Mouse (Mus musculus) thymus, adult 18-20 months (tissue): ENCODE results near the gene Dimt1.
A peak's percentile ranks its signal among the peaks of the same experiment; 100 is the strongest.
"Not testable (repeated sequence)": the region's sequence is repeated elsewhere in the genome, so short reads cannot be mapped to it uniquely, and the experiment has no call there.

ENCODE experiments used
- DNase-seq, 2 experiments: peaks; one replicate each; pipeline ENCODE4 v3.0.0; 2022; ENCODE audit warnings: mixed read lengths in 2 of 2

Dimt1 gene

GRCm38 (mm10) chr13:106946594-106947540 is at the start of gene Dimt1:
Gene Dimt1 (plus strand): TSS chr13:106947127.
- peak; percentile 91 for DNase-seq

DNA sequence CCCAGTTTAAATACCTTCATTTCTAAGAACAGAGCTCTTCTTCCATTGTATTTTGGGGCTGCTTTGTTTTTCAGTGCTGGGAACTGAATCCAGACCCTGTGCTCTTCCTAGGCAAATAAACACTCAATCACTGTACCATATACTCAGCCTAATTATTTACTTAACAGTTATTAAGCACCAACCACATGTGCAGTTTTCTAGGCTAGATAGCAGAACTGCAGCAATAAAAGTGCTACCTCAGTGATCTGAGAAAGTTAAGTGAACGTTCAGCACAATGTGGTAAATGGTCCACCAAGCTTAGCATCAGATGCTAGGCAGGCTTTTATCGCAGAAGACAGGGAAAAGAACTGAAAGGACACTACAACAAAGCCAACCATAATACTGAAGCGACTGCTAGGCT is 42.3 kb upstream of the Dimt1 start:
- DNase-seq = no peak

GRCm38 (mm10) chr13:106905154-106905553 is 41.8 kb upstream of the Dimt1 start:
- not testable (repeated sequence) for DNase-seq

- DNase-seq = no peak
These were observed 39.7 kb upstream of the Dimt1 start for GRCm38 (mm10) chr13:106907273-106907672.

DNA sequence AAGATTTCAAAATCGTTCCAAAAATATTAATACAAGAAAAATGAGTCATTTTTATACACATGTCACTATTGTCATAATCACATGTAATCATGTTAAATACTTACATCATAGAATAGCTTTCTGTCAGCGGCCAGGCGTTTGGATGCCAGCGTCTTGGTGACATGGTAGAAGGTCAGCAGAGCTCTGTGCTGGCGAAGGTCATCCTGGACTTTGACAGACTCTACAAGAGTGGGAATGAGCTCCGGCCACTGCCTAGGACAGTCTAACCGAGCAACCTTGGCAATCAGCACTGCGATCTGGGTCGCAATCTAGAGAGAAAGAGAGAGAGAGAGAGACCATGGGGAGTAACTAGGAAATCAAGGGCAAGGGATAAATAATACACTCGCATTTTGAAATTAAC is 36.8 kb upstream of the Dimt1 start:
- no peak for DNase-seq

DNA sequence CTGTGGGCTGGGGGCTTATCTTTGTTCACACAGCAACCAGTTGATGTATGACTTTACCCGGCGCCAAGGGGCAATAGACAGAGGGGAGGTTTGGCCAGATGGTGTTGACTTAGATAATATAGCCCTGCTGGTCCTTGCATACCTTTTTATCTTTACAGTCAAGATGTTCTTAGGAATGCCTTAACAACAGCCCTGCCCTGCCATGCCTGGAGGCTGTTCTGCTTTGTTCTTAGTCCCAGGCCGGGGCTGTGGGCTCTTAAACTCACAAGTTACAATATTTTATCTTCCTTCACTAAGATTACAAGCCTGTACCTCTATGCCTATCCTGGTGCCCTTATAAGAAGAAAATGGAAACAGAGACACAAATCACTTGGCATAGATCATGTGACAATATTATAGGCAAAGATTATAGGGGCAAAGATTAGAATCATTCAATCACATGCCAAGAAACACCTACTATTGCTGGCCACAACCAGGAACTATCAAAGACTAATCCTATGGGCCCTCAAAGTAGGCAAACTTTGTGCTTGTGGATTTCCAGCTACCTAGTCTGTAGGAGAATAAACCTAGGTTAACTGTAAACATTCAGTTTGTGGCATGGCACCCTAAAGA is 33.7 kb upstream of the Dimt1 start:
- DNase-seq = no peak

- no peak for DNase-seq
These were observed 28.4 kb upstream of the Dimt1 start for GRCm38 (mm10) chr13:106918322-106919050.

DNA sequence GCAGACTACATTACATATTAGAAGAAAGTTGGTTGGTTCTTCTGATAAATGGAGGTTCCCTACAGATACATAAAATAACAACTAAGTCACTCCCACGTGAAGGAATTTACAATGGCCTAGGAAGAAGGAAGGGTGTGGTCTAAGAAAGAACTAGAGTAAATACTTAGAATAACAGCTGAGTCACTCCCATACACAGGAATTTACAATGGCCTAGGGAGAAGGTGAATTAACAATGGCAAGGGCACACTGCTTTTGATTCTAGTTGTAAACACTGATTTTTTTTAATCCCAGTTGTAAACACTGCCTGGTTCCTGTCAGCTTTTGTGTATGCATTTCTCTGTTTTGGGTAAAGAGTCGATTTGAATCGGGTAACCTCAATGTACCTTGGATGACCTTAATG is 21.0 kb upstream of the Dimt1 start:
- not testable (repeated sequence) for DNase-seq

GRCm38 (mm10) chr13:106928296-106928695 is 18.6 kb upstream of the Dimt1 start:
- DNase-seq = no peak

GRCm38 (mm10) chr13:106929201-106929600 is 17.7 kb upstream of the Dimt1 start:
- DNase-seq = no peak

GRCm38 (mm10) chr13:106935871-106936255 is 11.1 kb upstream of the Dimt1 start:
- no peak for DNase-seq

DNA sequence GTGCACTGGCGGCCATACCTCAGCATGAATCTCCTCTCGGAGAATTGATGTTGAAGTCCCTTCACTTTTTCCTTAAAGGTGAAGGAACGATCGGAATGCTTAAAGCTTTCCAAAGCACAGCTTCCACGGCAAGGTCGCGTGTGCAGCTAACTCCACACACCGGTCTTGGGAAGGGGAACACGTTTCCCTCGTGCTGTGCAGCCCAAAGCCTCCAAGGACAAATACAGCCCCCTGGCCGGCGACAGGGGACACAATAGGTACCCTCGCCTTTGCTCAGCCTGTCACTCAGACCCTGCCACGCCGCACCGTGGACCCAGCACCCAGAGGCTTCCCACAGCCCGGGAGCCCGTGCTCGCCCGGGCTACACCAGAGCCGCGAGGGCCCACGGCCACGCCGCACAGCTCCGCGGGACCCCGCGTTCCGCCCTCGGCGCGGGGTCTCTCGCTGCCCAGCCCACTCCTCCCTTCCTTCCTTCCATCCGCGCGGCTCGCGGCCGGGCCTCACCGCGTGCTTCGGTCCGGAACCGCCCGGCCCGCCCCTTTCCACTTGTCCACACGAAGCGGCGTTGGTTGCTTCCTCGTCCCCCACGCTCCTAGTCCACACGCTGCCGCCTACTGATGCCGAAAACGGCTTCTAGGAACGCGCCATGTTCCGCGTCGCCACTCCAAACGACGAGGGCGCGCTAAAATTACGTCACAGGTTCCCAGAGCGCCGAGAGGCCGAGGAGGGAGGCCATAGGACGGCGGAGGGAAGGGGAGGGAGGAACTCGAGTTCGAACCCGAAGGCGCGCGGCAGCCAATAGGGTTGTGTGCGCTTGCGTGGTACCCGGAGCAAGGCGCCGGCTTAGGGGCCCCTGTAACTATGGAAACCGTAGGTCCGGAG is 10.4 kb upstream of the Dimt1 start, which contains the start of gene Ipo11:
Gene Ipo11 (minus strand): TSS at position 703 of the 882 bp plus-strand sequence.
- peak; percentile 72 to 81 for DNase-seq

GRCm38 (mm10) chr13:106937138-106937472 is 9.8 kb upstream of the Dimt1 start:
- DNase-seq = no peak

DNA sequence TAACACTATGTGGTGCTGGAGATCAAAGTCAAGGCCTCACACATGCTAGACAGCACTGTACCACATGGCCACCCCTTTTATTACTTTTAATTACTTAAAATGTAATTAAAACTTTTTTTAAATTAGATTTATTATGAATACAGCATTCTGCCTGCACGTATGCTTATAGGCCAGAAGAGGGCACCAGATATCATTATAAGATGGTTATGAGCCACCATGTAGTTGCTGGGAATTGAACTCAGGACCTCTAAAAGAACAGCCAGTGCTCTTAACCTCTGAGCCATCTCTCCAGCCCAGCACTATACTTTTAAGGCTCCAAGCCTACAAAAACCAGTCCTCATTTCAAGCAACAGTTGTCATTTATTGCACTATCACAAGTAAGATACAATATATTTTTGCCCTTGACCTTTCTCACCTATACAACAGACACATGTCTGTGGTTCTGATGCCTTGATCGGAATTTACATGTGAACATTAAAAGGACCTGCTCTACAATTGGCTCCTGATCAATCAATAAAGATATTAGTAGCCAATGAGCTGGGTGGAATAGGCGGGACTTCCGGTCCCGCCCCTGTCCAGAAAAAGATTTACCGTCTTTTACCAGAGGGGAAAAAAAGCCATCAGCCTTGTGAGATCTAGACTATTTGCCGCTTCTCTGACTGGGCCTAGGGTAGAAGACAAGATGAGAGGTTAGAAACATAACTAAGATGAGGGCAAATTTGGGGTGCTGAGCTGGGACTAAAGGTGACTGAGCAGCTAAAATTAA is 5.5 kb upstream of the Dimt1 start:
- no peak for DNase-seq

DNA sequence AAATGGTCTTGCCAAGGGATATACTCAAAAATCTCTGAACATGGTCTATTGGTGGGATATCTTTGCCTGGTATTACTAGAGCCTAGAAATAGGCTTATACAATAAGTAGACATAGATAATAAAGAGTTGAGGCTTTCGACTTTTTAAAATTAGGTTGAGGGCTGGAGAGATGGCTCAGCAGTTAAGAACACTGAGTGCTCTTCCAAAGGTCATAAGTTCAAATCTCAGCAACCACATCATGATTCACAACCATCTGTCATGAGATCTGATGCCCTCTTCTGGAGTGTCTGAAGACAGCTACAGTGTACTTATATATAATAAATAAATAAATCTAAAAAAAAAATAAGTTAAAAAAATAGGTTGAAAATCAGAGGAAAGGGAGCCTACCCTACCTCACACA is 4.2 kb upstream of the Dimt1 start:
- no peak for DNase-seq

- DNase-seq = no peak
These were observed 1.4 kb upstream of the Dimt1 start for GRCm38 (mm10) chr13:106945518-106945917.

GRCm38 (mm10) chr13:106947583-106947982 is 656 bp downstream of the Dimt1 start:
- no peak for DNase-seq

DNA sequence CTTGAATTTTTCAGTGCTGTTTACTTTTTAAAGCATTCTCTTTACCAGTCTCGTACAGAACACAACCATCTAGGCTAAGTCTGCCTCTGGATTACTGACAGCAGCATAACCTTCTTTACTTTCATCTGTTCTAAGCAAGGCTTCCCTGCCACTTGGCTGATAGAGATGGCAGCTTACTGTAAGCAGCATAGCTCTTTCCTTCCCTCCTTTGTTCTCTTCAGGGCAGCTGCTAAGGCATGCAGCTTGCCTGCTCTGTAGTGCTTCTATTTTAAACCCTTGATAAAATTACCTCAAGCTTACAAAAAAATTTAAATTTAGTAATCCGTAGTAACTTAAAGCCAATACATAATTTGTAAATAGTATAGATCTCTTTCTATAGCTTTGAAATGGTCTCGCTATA is 8.0 kb downstream of the Dimt1 start:
- DNase-seq = no peak

- no peak for DNase-seq
These were observed 10.6 kb downstream of the Dimt1 start for GRCm38 (mm10) chr13:106957554-106957953.

- DNase-seq = no peak
These were observed 11.4 kb downstream of the Dimt1 start for GRCm38 (mm10) chr13:106958286-106958685.

- DNase-seq = no peak
These were observed 13.6 kb downstream of the Dimt1 start for GRCm38 (mm10) chr13:106960557-106960956.

GRCm38 (mm10) chr13:106961496-106961895 is 14.6 kb downstream of the Dimt1 start:
- no peak for DNase-seq
